In genomic region chr17:55843067-55843466, GRCm38 (mm10) we compare ENCODE assay signal across 31 mouse cellular contexts. TPM values are rescaled to one million over a fixed set of nuclear protein-coding genes. Genes with fewer than 3 reads are reported as not detected.
DNase-seq lines count a peak whose midpoint lies in the region; ATAC-seq and TF ChIP-seq lines count a peak whose summit lies in the region.
"Had no signal": no experiment of that assay in that cellular context is flagged by ENCODE, and none has a peak within 500 bp of the region (broad histone marks: within the 10 kb centered on the region; RNA-seq: fewer than 3 reads in every experiment).

No protein-coding gene starts in this region.

- no peaks in the 10 kb centered on the region for H3K79me2 ChIP-seq in CH12.LX (replicated peaks; ENCODE audit: control insufficient read depth, extremely low read depth, insufficient read depth, poor library complexity, severe bottlenecking)

- no peak overlapping the region; the same call in 1 of the 2 replicates for H3K9ac ChIP-seq in CH12.LX (ENCODE audit: insufficient read depth, low read depth)
- no peak overlapping the region for H3K9ac ChIP-seq in forebrain, embryonic 11.5 days (ENCODE audit: low read length)
- H3K9ac ChIP-seq: embryonic facial prominence, embryonic 13.5 days; forebrain, embryonic 13.5 days; heart, embryonic 12.5 days; heart, embryonic 15.5 days; hindbrain, embryonic 13.5 days had no signal

- WGBS in forebrain, embryonic 11.5 days, result 94% methylated on average over 4 of the region's 4 CpGs

- H3K4me1 ChIP-seq in CH12.LX (ENCODE audit: control insufficient read depth in 1 of 2, insufficient read depth in 2 of 2), result peaks cover 0 to 7% of the 10 kb centered on the region in 2 experiments; a peak in 2 of 4 replicates
- no peaks in the 10 kb centered on the region for H3K4me1 ChIP-seq in forebrain, embryonic 11.5 days (replicated peaks; ENCODE audit: control insufficient read depth, insufficient read depth, low read length)
- H3K4me1 ChIP-seq: embryonic facial prominence, embryonic 10.5 days; embryonic facial prominence, embryonic 13.5 days; forebrain, embryonic 13.5 days; heart, embryonic 12.5 days; heart, embryonic 15.5 days; hindbrain, embryonic 10.5 days; hindbrain, embryonic 13.5 days had no signal

- H3K9me3 ChIP-seq in CH12.LX (replicated peaks; ENCODE audit: low read length), result no peaks in the 10 kb centered on the region
- H3K9me3 ChIP-seq in forebrain, embryonic 11.5 days (ENCODE audit: control insufficient read depth, low read length), result no peaks in the 10 kb centered on the region
- H3K9me3 ChIP-seq: embryonic facial prominence, embryonic 10.5 days; embryonic facial prominence, embryonic 13.5 days; forebrain, embryonic 13.5 days; G1E; heart, embryonic 15.5 days; hindbrain, embryonic 10.5 days; hindbrain, embryonic 13.5 days had no signal

- DNase-seq in CD4-positive helper T cell, adult 2 months (ENCODE audit: low read depth, low spot score), result peak; percentile 12
- peak; percentile 12 for DNase-seq in CH12.LX (ENCODE audit: extremely low read depth)
- DNase-seq in splenic B cell, adult 2 months (ENCODE audit: low read depth, low spot score), result peak; percentile 33
- no peak for DNase-seq in adipocyte (ENCODE audit: low spot score)
- DNase-seq in forebrain, embryonic 11.5 days (ENCODE audit: low spot score), result no peak
- no peak for DNase-seq in frontal cortex, postnatal 36 days (ENCODE audit: low spot score in 2 of 2)
- DNase-seq: adrenal gland, adult 8-10 months; adrenal gland, postnatal 25 days; cerebellum, adult 11-12 months; cerebellum, adult 8-10 months; cerebellum, postnatal 25 days; embryo, embryonic 11 days; gastrocnemius, adult 2 months; gastrocnemius, postnatal 25 days; heart, adult 18-20 months; heart, postnatal 10 days; heart, postnatal 36 days had no signal

- peak; percentile 69 for ATAC-seq in inflammation-experienced regulatory T-cells, adult 6 months
- ATAC-seq in forebrain, embryonic 11.5 days (replicated peaks; ENCODE audit: low FRiP score), result no peak
- ATAC-seq: forebrain, embryonic 13.5 days; forebrain, embryonic 16.5 days; hindbrain, embryonic 16.5 days; intestine, postnatal 0 days; Patski had no signal

- no peak for TF ChIP-seq EP300 in CH12.LX (IDR thresholded peaks at IDR 0.05; ENCODE audit: low read length)

- no peak for TF ChIP-seq CTCF in CH12.LX (conservative IDR thresholded peaks at IDR 0.05 in 1 of 2, IDR thresholded peaks at IDR 0.05 in 1 of 2; ENCODE audit: low read depth in 2 of 2, low read length in 2 of 2)

- H3K27ac ChIP-seq in CH12.LX (ENCODE audit: insufficient read depth, low read depth), result no peak overlapping the region
- H3K27ac ChIP-seq in forebrain, embryonic 11.5 days (ENCODE audit: low read depth, low read length), result no peak overlapping the region
- H3K27ac ChIP-seq: embryonic facial prominence, embryonic 10.5 days; embryonic facial prominence, embryonic 13.5 days; forebrain, embryonic 13.5 days; gastrocnemius, adult 2 months; heart, embryonic 15.5 days; hindbrain, embryonic 10.5 days; hindbrain, embryonic 13.5 days had no signal

- no peaks in the 10 kb centered on the region for H3K27me3 ChIP-seq in CH12.LX (replicated peaks)
- H3K27me3 ChIP-seq in splenic B cell, adult 2 months (ENCODE audit: control insufficient read depth, insufficient read depth, low read length, poor library complexity, severe bottlenecking), result no peaks in the 10 kb centered on the region
- H3K27me3 ChIP-seq in forebrain, embryonic 11.5 days (ENCODE audit: control insufficient read depth, insufficient read depth, low read length), result no peaks in the 10 kb centered on the region
- H3K27me3 ChIP-seq: embryonic facial prominence, embryonic 13.5 days; forebrain, embryonic 13.5 days; heart, embryonic 12.5 days; heart, embryonic 15.5 days; hindbrain, embryonic 13.5 days had no signal

- dilution Hi-C loops in CH12.LX (cut with MboI; ENCODE audit: extremely low pct_ligation_motif_present, extremely low pct_unique_long_range_greater_than_20kb, low sequenced_read_pairs), result no loop called here

- no peak overlapping the region for H3K4me3 ChIP-seq in CH12.LX (replicated peaks in 1 of 3; ENCODE audit: low read depth in 2 of 3, low read length in 2 of 3, poor library complexity in 1 of 3)
- no peak overlapping the region for H3K4me3 ChIP-seq in forebrain, embryonic 11.5 days (ENCODE audit: low read depth, low read length)
- H3K4me3 ChIP-seq: embryonic facial prominence, embryonic 10.5 days; embryonic facial prominence, embryonic 13.5 days; erythroblast, embryonic 14.5 days; forebrain, embryonic 13.5 days; gastrocnemius, adult 2 months; heart, embryonic 12.5 days; heart, embryonic 15.5 days; hindbrain, embryonic 10.5 days; hindbrain, embryonic 13.5 days had no signal

- no peak overlapping the region for H3K4me2 ChIP-seq in CH12.LX (ENCODE audit: insufficient read depth, low read depth, poor library complexity, severe bottlenecking)
- no peak overlapping the region for H3K4me2 ChIP-seq in forebrain, embryonic 11.5 days (ENCODE audit: low read depth, low read length, severe bottlenecking)
- H3K4me2 ChIP-seq: embryonic facial prominence, embryonic 13.5 days; forebrain, embryonic 13.5 days; heart, embryonic 12.5 days; heart, embryonic 15.5 days; hindbrain, embryonic 13.5 days had no signal

- no peak for TF ChIP-seq RAD21 in CH12.LX (IDR thresholded peaks at IDR 0.05; ENCODE audit: low read depth, low read length)

- no peak for TF ChIP-seq POLR2A in CH12.LX (IDR thresholded peaks at IDR 0.05; ENCODE audit: low read depth, low read length)

- no peaks in the 10 kb centered on the region for H3K36me3 ChIP-seq in CH12.LX (replicated peaks in 1 of 2; ENCODE audit: control insufficient read depth in 1 of 2, insufficient read depth in 1 of 2, low read length in 1 of 2)
- no peaks in the 10 kb centered on the region for H3K36me3 ChIP-seq in splenic B cell, adult 2 months (ENCODE audit: control insufficient read depth, insufficient read depth, low read length, poor library complexity, severe bottlenecking)
- H3K36me3 ChIP-seq in forebrain, embryonic 11.5 days (ENCODE audit: control insufficient read depth, insufficient read depth, low read length), result no peaks in the 10 kb centered on the region
- H3K36me3 ChIP-seq: embryonic facial prominence, embryonic 10.5 days; embryonic facial prominence, embryonic 13.5 days; G1E; heart, embryonic 12.5 days; heart, embryonic 15.5 days; hindbrain, embryonic 10.5 days; hindbrain, embryonic 13.5 days had no signal

- in situ Hi-C loops in CH12.LX (cut with MboI; ENCODE audit: low pct_ligation_motif_present, low pct_unique_long_range_greater_than_20kb, low sequenced_read_pairs), result no loop called here

TF ChIP-seq in CH12.LX, 34 proteins besides CTCF, POLR2A, EP300 and RAD21:
- no peak for TF ChIP-seq NRF1 (IDR thresholded peaks at IDR 0.05; ENCODE audit: low read depth, low read length)
- TF ChIP-seq GABPA (IDR thresholded peaks at IDR 0.05; ENCODE audit: insufficient replicate concordance, low read depth, low read length), result no peak
- no peak for TF ChIP-seq E2F4 (IDR thresholded peaks at IDR 0.05; ENCODE audit: insufficient replicate concordance, low read depth, low read length)
- TF ChIP-seq TBP (conservative IDR thresholded peaks at IDR 0.05; ENCODE audit: low read depth, low read length), result no peak
- TF ChIP-seq RCOR1 (conservative IDR thresholded peaks at IDR 0.05; ENCODE audit: low read depth, low read length), result no peak
- no peak for TF ChIP-seq NELFE (IDR thresholded peaks at IDR 0.05; ENCODE audit: low read depth, low read length)
- no peak for TF ChIP-seq HCFC1 (IDR thresholded peaks at IDR 0.05; ENCODE audit: low read depth, low read length)
- TF ChIP-seq ZC3H11A (IDR thresholded peaks at IDR 0.05; ENCODE audit: low read depth, low read length), result no peak
- TF ChIP-seq POLR2AphosphoS2 (IDR thresholded peaks at IDR 0.05; ENCODE audit: low read depth, low read length), result no peak
- no peak for TF ChIP-seq MAX (IDR thresholded peaks at IDR 0.05; ENCODE audit: low read length)
- no peak for TF ChIP-seq CHD1 (IDR thresholded peaks at IDR 0.05; ENCODE audit: low read depth, low read length)
- TF ChIP-seq SIN3A (IDR thresholded peaks at IDR 0.05; ENCODE audit: low read length), result no peak
- TF ChIP-seq JUND (conservative IDR thresholded peaks at IDR 0.05; ENCODE audit: low read depth, low read length), result no peak
- no peak for TF ChIP-seq CHD2 (IDR thresholded peaks at IDR 0.05; ENCODE audit: low read length)
- no peak for TF ChIP-seq MXI1 (IDR thresholded peaks at IDR 0.05; ENCODE audit: low read depth, low read length)
- no peak for TF ChIP-seq ZMIZ1 (IDR thresholded peaks at IDR 0.05; ENCODE audit: low read depth, low read length)

RNA-seq across cellular contexts. Expression of gene Zfp119a, which starts 35.7 kb away (rescaled TPM):
- total RNA-seq in CH12.LX (2012; rRNA removed) (3.7 and 4.1 TPM in 2 replicates), CH12.LX (2014; rRNA removed) (8.3 and 8.8 TPM in 2 replicates)
- 3.7 and 4.1 TPM in 2 replicates for polyA plus RNA-seq in CH12.LX (2012; ENCODE audit: insufficient read length, low read depth)
- 10 to 100 TPM; 13.0 to 18.7 (median 15.8) TPM for polyA plus RNA-seq in inflammation-experienced regulatory T-cells, adult 6 months (2017; shearing (Covaris generic))
- 9.5 and 9.9 TPM in 2 replicates for polyA plus RNA-seq in forebrain, embryonic 11.5 days (2014; fragmentation: Nextera tagmentation; extraction: Ambion mirVana)
- polyA plus RNA-seq: erythroblast, embryonic 14.5 days had no signal

RNA-seq across cellular contexts. Expression of gene Zfp959, which starts 48.8 kb away (rescaled TPM):
- total RNA-seq in CH12.LX (2012; rRNA removed), result 7.7 and 9.6 TPM in 2 replicates
- total RNA-seq in CH12.LX (2014; rRNA removed), result 21.4 and 24.5 TPM in 2 replicates
- polyA plus RNA-seq in CH12.LX (2012; ENCODE audit: insufficient read length, low read depth), result 7.8 and 8.0 TPM in 2 replicates
- 10 to 100 TPM; 26.9 to 35.6 (median 29.1) TPM for polyA plus RNA-seq in inflammation-experienced regulatory T-cells, adult 6 months (2017; shearing (Covaris generic))
- polyA plus RNA-seq in forebrain, embryonic 11.5 days (2014; fragmentation: Nextera tagmentation; extraction: Ambion mirVana), result 14.4 and 14.5 TPM in 2 replicates

Comparison
In these comparisons a context has a peak if more than half of its experiments do, and no peak if none do; other contexts are left out.
1. DNase-seq: peak in CD4-positive helper T cell, adult 2 months (single experiment), CH12.LX (single experiment) and splenic B cell, adult 2 months (single experiment); none in adipocyte (single experiment), forebrain, embryonic 11.5 days (single experiment) and frontal cortex, postnatal 36 days (0 of 2).